Comparison of ENCODE assay signal across 8 mouse cellular contexts in genomic region chr4:126227077-126227761, GRCm38 (mm10). TPM values are rescaled to one million over a fixed set of nuclear protein-coding genes. Genes with fewer than 3 reads are reported as not detected.
A peak's percentile ranks its signal among the peaks of the same experiment; 100 is the strongest.
DNase-seq lines count a peak whose midpoint lies in the region; ATAC-seq and TF ChIP-seq lines count a peak whose summit lies in the region.

No protein-coding gene starts in this region.

- peak overlapping the region; percentile 62 for H3K9ac ChIP-seq in embryonic facial prominence, embryonic 13.5 days
- peak overlapping the region; percentile 26 for H3K9ac ChIP-seq in heart, adult 2 months (ENCODE audit: low read depth, low read length)
- H3K9ac ChIP-seq in limb, embryonic 12.5 days (replicated peaks): no peak overlapping the region
- no peak overlapping the region; the same call in 1 of the 2 replicates for H3K9ac ChIP-seq in midbrain, embryonic 14.5 days (replicated peaks; ENCODE audit: low read length)

- TF ChIP-seq CTCF in heart, adult 2 months (IDR thresholded peaks at IDR 0.05): peak; percentile 96
- TF ChIP-seq CTCF in kidney, adult 2 months (conservative IDR thresholded peaks at IDR 0.05; ENCODE audit: insufficient read depth, insufficient read length, low read depth, low read length): peak; percentile 83

- intact Hi-C loops in heart, adult 2 months (cut with DNase I): loop anchor here (1.0 to 2.0 kb wide), 4 partner anchors 24 to 83 kb away; partner anchors contain the start of gene Thrap3

- H3K9me3 ChIP-seq in embryonic facial prominence, embryonic 13.5 days: no peaks in the 10 kb centered on the region
- no peaks in the 10 kb centered on the region for H3K9me3 ChIP-seq in limb, embryonic 12.5 days
- H3K9me3 ChIP-seq in midbrain, embryonic 14.5 days (ENCODE audit: control insufficient read depth, low read length): no peaks in the 10 kb centered on the region

- peak; percentile 71; the same call in 1 of the 2 replicates for ATAC-seq in embryonic facial prominence, embryonic 13.5 days (ENCODE audit: insufficient number of reproducible peaks, insufficient read depth, low FRiP score, low TSS enrichment, low read depth)
- peak; percentile 74; the same call in 1 of the 2 replicates for ATAC-seq in limb, embryonic 12.5 days (ENCODE audit: insufficient number of reproducible peaks, insufficient read depth, low FRiP score, low TSS enrichment, low read depth)
- peak; percentile 62; the same call in 1 of the 2 replicates for ATAC-seq in midbrain, embryonic 14.5 days (ENCODE audit: low FRiP score, low TSS enrichment)

- TF ChIP-seq EP300 in heart, adult 2 months (IDR thresholded peaks at IDR 0.05; ENCODE audit: insufficient read depth, low read depth, low read length): peak; percentile 94

- H3K27ac ChIP-seq in embryonic facial prominence, embryonic 13.5 days: peak overlapping the region; percentile 57
- H3K27ac ChIP-seq in heart, adult 2 months: peak overlapping the region; percentile 88
- H3K27ac ChIP-seq in kidney, adult 2 months (ENCODE audit: insufficient read depth, low read depth, low read length): peak overlapping the region; percentile 84
- peak overlapping the region; percentile 51 for H3K27ac ChIP-seq in limb, embryonic 12.5 days
- peak overlapping the region; percentile 9; the same call in 1 of the 2 replicates for H3K27ac ChIP-seq in midbrain, embryonic 14.5 days (replicated peaks; ENCODE audit: low read depth, low read length)

- H3K4me2 ChIP-seq in embryonic facial prominence, embryonic 13.5 days: peak overlapping the region; percentile 63
- peak overlapping the region; percentile 49 for H3K4me2 ChIP-seq in limb, embryonic 12.5 days
- H3K4me2 ChIP-seq in midbrain, embryonic 14.5 days (ENCODE audit: low read length): peak overlapping the region; percentile 45

- TF ChIP-seq POLR2A in heart, adult 2 months (IDR thresholded peaks at IDR 0.05; ENCODE audit: insufficient read depth, low read depth, low read length): peak; percentile 58; the same call in 1 of the 2 replicates
- no peak for TF ChIP-seq POLR2A in kidney, adult 2 months (IDR thresholded peaks at IDR 0.05; ENCODE audit: low read depth, low read length)

- 5% methylated on average over 18 of the region's 18 CpGs for WGBS in embryonic facial prominence, embryonic 13.5 days
- WGBS in heart, adult 2 months: 2% methylated on average over 18 of the region's 18 CpGs
- 1% methylated on average over 18 of the region's 18 CpGs for WGBS in kidney, adult 2 months
- 9% methylated on average over 18 of the region's 18 CpGs for WGBS in limb, embryonic 12.5 days
- 9% methylated on average over 18 of the region's 18 CpGs for WGBS in midbrain, embryonic 14.5 days

- peaks cover 10% of the 10 kb centered on the region; the same call in 1 of the 2 replicates for H3K4me1 ChIP-seq in embryonic facial prominence, embryonic 13.5 days
- peaks cover 5% of the 10 kb centered on the region for H3K4me1 ChIP-seq in heart, adult 2 months (ENCODE audit: control insufficient read depth, insufficient read depth, low read length)
- no peaks in the 10 kb centered on the region; the same call in 1 of the 2 replicates for H3K4me1 ChIP-seq in kidney, adult 2 months (ENCODE audit: control insufficient read depth, insufficient read depth, low read length)
- H3K4me1 ChIP-seq in limb, embryonic 12.5 days (replicated peaks): 0 out of 2 replicates have a peak, but pooled peaks cover 9% of the 10 kb centered on the region
- H3K4me1 ChIP-seq in midbrain, embryonic 14.5 days (ENCODE audit: control insufficient read depth, insufficient read depth, low read length): peaks cover 4% of the 10 kb centered on the region; the same call in 1 of the 2 replicates

- peaks cover 25% of the 10 kb centered on the region for H3K36me3 ChIP-seq in embryonic facial prominence, embryonic 13.5 days
- no peaks in the 10 kb centered on the region for H3K36me3 ChIP-seq in heart, adult 2 months (ENCODE audit: control insufficient read depth, insufficient read depth, low read length)
- H3K36me3 ChIP-seq in kidney, adult 2 months (ENCODE audit: control insufficient read depth, insufficient read depth, low read length): no peaks in the 10 kb centered on the region
- peaks cover 25% of the 10 kb centered on the region for H3K36me3 ChIP-seq in limb, embryonic 12.5 days
- H3K36me3 ChIP-seq in midbrain, embryonic 14.5 days (ENCODE audit: control insufficient read depth, insufficient read depth, low read length): peaks cover 25% of the 10 kb centered on the region

- H3K27me3 ChIP-seq in embryonic facial prominence, embryonic 13.5 days: no peaks in the 10 kb centered on the region
- H3K27me3 ChIP-seq in heart, adult 2 months (ENCODE audit: control insufficient read depth, insufficient read depth, low read length): no peaks in the 10 kb centered on the region
- no peaks in the 10 kb centered on the region for H3K27me3 ChIP-seq in kidney, adult 2 months (replicated peaks; ENCODE audit: control insufficient read depth, insufficient read depth, low read length)
- no peaks in the 10 kb centered on the region for H3K27me3 ChIP-seq in limb, embryonic 12.5 days
- no peaks in the 10 kb centered on the region for H3K27me3 ChIP-seq in midbrain, embryonic 14.5 days (ENCODE audit: control insufficient read depth, insufficient read depth, low read length)

- H3K4me3 ChIP-seq in embryonic facial prominence, embryonic 13.5 days: peak overlapping the region; percentile 37
- H3K4me3 ChIP-seq in heart, adult 2 months: peak overlapping the region; percentile 50
- H3K4me3 ChIP-seq in kidney, adult 2 months (ENCODE audit: insufficient read depth, low read depth, low read length): peak overlapping the region; percentile 59
- 0 out of 2 replicates have a peak overlapping the region, but pooled peaks have one; percentile 5 for H3K4me3 ChIP-seq in limb, embryonic 12.5 days (replicated peaks)
- H3K4me3 ChIP-seq in midbrain, embryonic 14.5 days (replicated peaks; ENCODE audit: low read depth, low read length): peak overlapping the region; percentile 14; the same call in 1 of the 2 replicates

- peak; percentile 98 for DNase-seq in 3T3-L1 (ENCODE audit: low read depth, low spot score)
- peak; percentile 93 to 95 for DNase-seq in adrenal gland, postnatal 36 days
- peak; percentile 88 to 89 for DNase-seq in heart, adult 2 months
- DNase-seq in kidney, adult 2 months: peak; percentile 93
- peak; percentile 96 for DNase-seq in midbrain, embryonic 14.5 days
- DNase-seq in spleen, adult 18-20 months: peak; percentile 67 to 89

- no peaks in the 10 kb centered on the region for H3K79me2 ChIP-seq in heart, adult 2 months (replicated peaks; ENCODE audit: control insufficient read depth, insufficient read depth, low read length)

RNA-seq across cellular contexts. Expression of gene Thrap3, which starts 24.7 kb away (rescaled TPM):
- total RNA-seq in adrenal gland, postnatal 36 days (2021): 100 to 1,000 TPM; 186 to 192 TPM
- polyA plus RNA-seq in embryonic facial prominence, embryonic 13.5 days (2015; fragmentation: Nextera tagmentation; extraction: Ambion mirVana): 248 and 262 TPM in 2 replicates
- total RNA-seq in heart, adult 2 months (2021): 100 to 1,000 TPM; 100 to 118 TPM
- 37.9 and 61.4 TPM in 2 replicates for polyA plus RNA-seq in heart, adult 2 months (2012; rRNA removed)
- 40.4 and 51.0 TPM in 2 replicates for polyA plus RNA-seq in kidney, adult 2 months (2012; rRNA removed)
- 303 and 349 TPM in 2 replicates for polyA plus RNA-seq in limb, embryonic 12.5 days (2016; fragmentation: Nextera tagmentation; extraction: Ambion mirVana)
- polyA plus RNA-seq in midbrain, embryonic 14.5 days (2014; fragmentation: Nextera tagmentation; extraction: Ambion mirVana): 113 and 167 TPM in 2 replicates

RNA-seq across cellular contexts. Expression of gene Map7d1, which starts 28.9 kb away (rescaled TPM):
- 10 to 100 TPM; 47.7 to 84.9 TPM for total RNA-seq in adrenal gland, postnatal 36 days (2021)
- polyA plus RNA-seq in embryonic facial prominence, embryonic 13.5 days (2015; fragmentation: Nextera tagmentation; extraction: Ambion mirVana): 48.8 and 57.0 TPM in 2 replicates
- 100 to 1,000 TPM; 253 to 267 TPM for total RNA-seq in heart, adult 2 months (2021)
- polyA plus RNA-seq in heart, adult 2 months (2012; rRNA removed): 149 and 161 TPM in 2 replicates
- 28.3 and 30.3 TPM in 2 replicates for polyA plus RNA-seq in kidney, adult 2 months (2012; rRNA removed)
- polyA plus RNA-seq in limb, embryonic 12.5 days (2016; fragmentation: Nextera tagmentation; extraction: Ambion mirVana): 83.5 and 85.1 TPM in 2 replicates
- polyA plus RNA-seq in midbrain, embryonic 14.5 days (2014; fragmentation: Nextera tagmentation; extraction: Ambion mirVana): 78.3 and 85.3 TPM in 2 replicates

RNA-seq across cellular contexts. Expression of gene Trappc3, which starts 34.9 kb away (rescaled TPM):
- 10 to 100 TPM; 88.7 to 96.5 TPM for total RNA-seq in adrenal gland, postnatal 36 days (2021)
- polyA plus RNA-seq in embryonic facial prominence, embryonic 13.5 days (2015; fragmentation: Nextera tagmentation; extraction: Ambion mirVana): 122 and 126 TPM in 2 replicates
- 10 to 100 TPM; 46.3 to 49.5 TPM for total RNA-seq in heart, adult 2 months (2021)
- 41.0 and 65.9 TPM in 2 replicates for polyA plus RNA-seq in heart, adult 2 months (2012; rRNA removed)
- polyA plus RNA-seq in kidney, adult 2 months (2012; rRNA removed): 57.7 and 75.5 TPM in 2 replicates
- 105 and 111 TPM in 2 replicates for polyA plus RNA-seq in limb, embryonic 12.5 days (2016; fragmentation: Nextera tagmentation; extraction: Ambion mirVana)
- 37.1 and 124 TPM in 2 replicates for polyA plus RNA-seq in midbrain, embryonic 14.5 days (2014; fragmentation: Nextera tagmentation; extraction: Ambion mirVana)

RNA-seq across cellular contexts. Expression of gene Col8a2, which starts 59.4 kb away (rescaled TPM):
- 1 to 10 TPM; 3.0 to 3.2 TPM for total RNA-seq in adrenal gland, postnatal 36 days (2021)
- 33.9 and 43.4 TPM in 2 replicates for polyA plus RNA-seq in embryonic facial prominence, embryonic 13.5 days (2015; fragmentation: Nextera tagmentation; extraction: Ambion mirVana)
- under 1 TPM; 0.57 to 0.66 TPM for total RNA-seq in heart, adult 2 months (2021)
- polyA plus RNA-seq in heart, adult 2 months (2012; rRNA removed): 0.45 and 0.91 TPM in 2 replicates
- polyA plus RNA-seq in kidney, adult 2 months (2012; rRNA removed): 0.27 and 0.31 TPM in 2 replicates
- polyA plus RNA-seq in limb, embryonic 12.5 days (2016; fragmentation: Nextera tagmentation; extraction: Ambion mirVana): 13.3 and 16.7 TPM in 2 replicates
- polyA plus RNA-seq in midbrain, embryonic 14.5 days (2014; fragmentation: Nextera tagmentation; extraction: Ambion mirVana): 0.57 and 1.1 TPM in 2 replicates

Comparison
In these comparisons a context has a peak if more than half of its experiments do, and no peak if none do; other contexts are left out.
1. Peak in every context shown above with its lines: DNase-seq, ATAC-seq, H3K4me3 ChIP-seq and H3K27ac ChIP-seq.
2. H3K27ac ChIP-seq: peak in every context shown above with its lines; median percentile 88 in heart, adult 2 months; 84 in kidney, adult 2 months; 57 in embryonic facial prominence, embryonic 13.5 days; 51 in limb, embryonic 12.5 days; 9 in midbrain, embryonic 14.5 days.
3. H3K4me3 ChIP-seq: peak in every context shown above with its lines; median percentile 59 in kidney, adult 2 months; 50 in heart, adult 2 months; 37 in embryonic facial prominence, embryonic 13.5 days; 14 in midbrain, embryonic 14.5 days; 5 in limb, embryonic 12.5 days.
4. H3K9ac ChIP-seq: peak in embryonic facial prominence, embryonic 13.5 days (single experiment) and heart, adult 2 months (single experiment); none in limb, embryonic 12.5 days (single experiment) and midbrain, embryonic 14.5 days (single experiment).